Mouse (Mus musculus) cerebellum, adult 11-12 months (tissue): ENCODE data around the gene Slc30a9.

Experiments used
- DNase-seq: peaks from one replicate; pipeline ENCODE4 v3.0.0; 2022

Gene Slc30a9

DNA sequence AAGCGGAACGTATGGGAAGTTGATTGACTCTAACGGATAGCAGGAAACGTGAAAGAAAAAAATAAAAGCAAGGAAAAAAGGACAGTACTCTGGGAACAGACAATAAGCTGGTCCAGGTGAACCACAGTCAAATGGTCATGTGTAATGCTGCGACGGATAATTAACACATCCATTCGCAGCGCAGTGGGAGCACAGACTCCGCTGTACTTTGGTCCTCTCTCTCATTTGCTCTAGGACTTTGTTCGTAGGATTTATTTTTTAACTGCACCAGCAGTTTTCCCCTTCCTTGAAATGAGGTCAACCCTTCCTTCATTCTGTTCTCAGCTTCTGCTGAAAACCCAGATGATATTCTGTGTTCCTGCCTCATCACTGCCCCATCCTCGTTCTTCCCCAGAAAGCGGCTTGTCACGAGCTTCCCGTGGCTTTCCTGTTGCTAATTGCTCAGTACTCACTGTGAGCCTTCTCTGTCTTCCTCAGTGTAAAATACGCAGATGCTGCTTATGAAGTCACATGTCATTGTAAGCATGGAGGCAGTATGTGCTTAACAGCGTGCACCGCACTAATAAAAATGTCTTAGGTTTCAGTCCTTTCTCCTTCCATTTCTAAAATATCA lies 15.0 kb downstream of the Slc30a9 start:
- no peak for DNase-seq

DNA sequence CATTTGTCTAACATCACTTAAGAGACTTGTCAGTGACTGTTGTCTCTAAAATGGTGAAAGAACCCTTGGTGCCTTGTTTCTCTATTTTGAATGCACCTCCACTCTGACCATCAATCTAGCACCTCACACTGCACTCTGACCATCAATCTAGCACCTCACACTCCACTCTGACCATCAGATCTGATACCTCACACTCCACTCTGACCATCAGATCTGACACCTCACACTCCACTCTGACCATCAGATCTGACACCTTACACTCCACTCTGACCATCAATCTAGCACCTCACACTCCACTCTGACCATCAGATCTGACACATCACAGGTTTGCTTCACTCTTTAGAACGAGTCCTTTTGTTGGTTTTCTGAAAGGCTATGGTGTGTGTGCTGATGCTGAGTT lies 17.3 kb downstream of the Slc30a9 start:
- no peak for DNase-seq

GRCm38 (mm10) chr5:67340811-67341210 lies 34.1 kb downstream of the Slc30a9 start:
- DNase-seq, result no peak

DNA sequence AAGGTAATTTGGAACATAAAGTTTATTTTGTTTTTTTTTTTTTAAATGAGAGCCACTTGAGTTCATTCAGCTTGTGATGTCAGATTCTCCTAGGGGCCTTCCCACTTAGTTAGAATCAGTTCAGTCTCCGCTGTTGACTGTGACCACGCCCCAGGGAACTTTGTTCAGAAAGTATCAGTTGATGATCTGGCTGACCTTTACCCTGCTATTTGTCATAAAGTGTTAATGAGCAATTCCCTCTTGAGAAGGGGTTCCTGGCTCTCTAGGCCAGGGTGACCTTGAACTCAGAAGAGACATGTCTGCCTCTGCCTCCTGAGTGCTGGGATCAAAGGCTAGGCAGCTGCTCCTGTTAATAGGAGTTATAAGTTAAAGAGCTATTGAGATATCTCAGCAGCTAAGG lies 40.3 kb downstream of the Slc30a9 start:
- no peak for DNase-seq

DNA sequence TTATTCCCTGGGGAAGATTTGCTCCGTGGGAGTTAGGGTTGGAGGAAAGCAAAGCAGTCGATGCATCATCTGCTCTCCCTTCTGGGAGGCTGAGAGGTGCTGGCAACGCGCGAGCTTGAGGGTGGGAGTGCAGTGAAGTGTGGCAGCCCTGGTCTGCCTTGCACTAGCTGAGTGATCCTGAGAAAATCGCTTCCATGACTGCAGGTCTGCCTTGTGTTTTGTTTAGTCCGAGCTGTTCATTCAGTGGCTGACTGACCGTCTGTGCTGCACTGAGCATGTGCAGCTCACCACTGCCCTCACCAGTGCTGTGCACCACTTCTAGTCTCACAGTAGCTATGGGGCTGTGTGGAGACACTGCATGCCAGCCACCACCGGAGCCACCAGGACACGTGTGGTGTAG lies 42.2 kb downstream of the Slc30a9 start:
- no peak for DNase-seq

- no peak for DNase-seq
Observed at GRCm38 (mm10) chr5:67362316-67362715, 55.6 kb downstream of the Slc30a9 start.

DNA sequence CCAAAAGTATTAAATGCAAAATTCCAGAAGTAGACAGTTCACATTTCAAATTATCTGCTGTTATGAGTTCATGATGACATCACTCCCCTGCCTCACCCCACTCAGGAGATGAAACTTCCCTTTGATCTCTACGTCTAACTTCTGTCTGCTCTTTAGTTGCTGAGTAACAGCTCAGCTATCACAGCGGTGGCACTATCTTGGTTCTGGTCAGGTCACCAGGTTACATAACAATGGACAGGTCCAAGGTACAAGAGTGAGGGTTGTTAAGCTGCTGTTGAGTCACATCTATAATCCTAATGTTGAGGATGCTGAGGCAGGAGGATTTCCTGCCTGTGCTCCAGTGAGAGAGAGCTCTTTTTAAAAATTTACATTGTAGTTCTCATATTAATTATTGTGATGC lies 56.2 kb downstream of the Slc30a9 start:
- no peak for DNase-seq

DNA sequence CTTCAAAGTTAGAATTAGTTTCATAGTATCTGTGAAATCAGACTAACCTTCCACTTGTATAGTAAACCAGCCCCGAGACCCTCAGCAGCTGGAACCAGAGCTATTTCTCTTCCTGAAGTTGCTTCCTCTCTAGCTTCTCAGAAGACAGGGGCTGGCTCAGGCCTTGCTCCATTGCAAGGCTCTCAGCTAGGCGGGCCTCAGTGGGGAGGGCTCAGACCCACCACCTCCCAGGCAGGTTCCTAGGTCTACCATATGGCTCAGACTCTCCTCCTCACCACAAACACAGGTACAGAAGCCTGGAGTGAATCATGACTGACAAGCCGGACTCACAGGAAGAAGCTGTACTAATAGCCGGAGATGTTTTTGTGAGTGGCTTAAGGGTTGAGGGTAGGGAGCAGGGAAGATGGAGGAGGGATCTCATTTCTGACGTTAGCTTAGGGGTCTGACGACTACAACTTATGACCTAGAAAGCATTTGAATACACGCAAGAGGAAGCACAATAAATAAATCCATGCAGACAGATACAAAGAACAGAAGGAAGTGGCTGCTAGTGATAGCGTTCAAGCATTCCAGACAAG lies 70.4 kb downstream of the Slc30a9 start:
- DNase-seq, result no peak

GRCm38 (mm10) chr5:67381690-67382089 lies 74.9 kb downstream of the Slc30a9 start:
- no peak for DNase-seq

- no peak for DNase-seq
Observed at GRCm38 (mm10) chr5:67382556-67382955, 75.8 kb downstream of the Slc30a9 start.

GRCm38 (mm10) chr5:67393951-67394350 lies 87.2 kb downstream of the Slc30a9 start:
- DNase-seq, result no peak

DNA sequence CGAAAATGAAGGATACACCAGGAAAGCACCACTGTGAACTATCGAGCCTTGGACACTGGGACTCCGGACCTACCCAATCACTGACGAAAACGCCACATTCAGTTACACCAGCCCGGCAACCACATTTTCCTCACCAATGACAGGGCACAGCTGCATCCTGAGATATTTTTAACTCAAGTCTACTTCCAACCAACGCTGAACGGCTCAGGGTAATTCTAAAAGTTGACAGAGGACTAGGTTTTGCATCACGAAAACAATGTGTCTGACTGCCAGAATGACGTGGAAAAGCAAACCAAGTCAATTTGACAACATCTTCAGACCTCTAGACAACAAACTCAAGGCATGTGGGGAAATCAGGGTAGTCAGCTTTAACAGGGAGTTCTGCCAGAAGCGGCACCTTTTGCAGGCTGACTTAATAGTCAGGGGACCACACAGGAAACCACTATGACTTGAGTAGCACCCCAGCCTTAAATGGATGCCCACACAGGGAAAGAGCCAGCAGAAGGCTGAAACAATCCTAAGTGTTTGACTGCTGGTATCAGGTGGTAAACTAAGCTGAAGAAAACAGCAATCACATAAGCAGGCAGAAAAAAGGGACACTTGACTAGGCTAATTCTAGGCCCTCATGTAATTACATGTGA lies 88.6 kb downstream of the Slc30a9 start:
- no peak for DNase-seq

DNA sequence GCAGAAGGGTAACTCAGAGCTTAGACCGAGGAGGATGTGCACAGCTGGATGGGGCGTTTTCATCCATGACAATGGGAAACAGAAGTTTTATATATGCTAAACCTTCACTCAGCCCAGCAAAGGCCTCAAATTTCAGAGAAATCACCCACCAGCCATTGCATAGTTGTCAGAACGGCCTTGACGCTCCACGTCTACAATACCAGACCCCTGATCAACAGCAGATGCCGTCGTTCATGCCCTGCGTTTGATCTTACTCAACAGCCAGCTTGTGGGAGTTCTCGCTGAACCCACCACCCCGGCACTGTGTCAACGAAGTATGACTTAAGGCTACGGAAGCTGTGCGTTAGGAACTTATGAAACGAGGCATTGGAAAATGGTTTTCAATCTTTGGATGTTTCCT lies 90.4 kb downstream of the Slc30a9 start:
- DNase-seq, result no peak

GRCm38 (mm10) chr5:67399876-67400607 lies 93.3 kb downstream of the Slc30a9 start:
- no peak for DNase-seq

- no peak for DNase-seq
Observed at GRCm38 (mm10) chr5:67400608-67401480, 94.1 kb downstream of the Slc30a9 start.

DNA sequence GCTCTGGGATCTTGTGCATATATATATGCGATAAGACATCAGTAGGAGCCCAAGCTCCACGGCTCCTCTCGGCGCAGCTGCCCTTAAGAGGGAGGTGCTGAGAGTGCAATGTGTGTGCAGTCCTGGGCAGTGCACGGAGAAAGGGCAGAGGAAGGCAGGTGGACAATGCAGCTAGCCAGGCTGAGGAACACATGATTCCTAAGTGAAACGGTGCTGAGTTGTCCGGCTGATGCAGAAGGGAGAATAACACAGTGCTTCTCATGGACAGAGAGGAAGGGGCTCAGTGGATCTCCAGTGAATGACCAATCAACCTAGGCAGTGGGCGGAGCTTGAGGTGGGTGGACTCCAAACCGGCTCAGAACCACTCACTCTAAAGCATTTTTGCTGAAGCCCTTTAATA lies 94.9 kb downstream of the Slc30a9 start:
- no peak for DNase-seq

DNA sequence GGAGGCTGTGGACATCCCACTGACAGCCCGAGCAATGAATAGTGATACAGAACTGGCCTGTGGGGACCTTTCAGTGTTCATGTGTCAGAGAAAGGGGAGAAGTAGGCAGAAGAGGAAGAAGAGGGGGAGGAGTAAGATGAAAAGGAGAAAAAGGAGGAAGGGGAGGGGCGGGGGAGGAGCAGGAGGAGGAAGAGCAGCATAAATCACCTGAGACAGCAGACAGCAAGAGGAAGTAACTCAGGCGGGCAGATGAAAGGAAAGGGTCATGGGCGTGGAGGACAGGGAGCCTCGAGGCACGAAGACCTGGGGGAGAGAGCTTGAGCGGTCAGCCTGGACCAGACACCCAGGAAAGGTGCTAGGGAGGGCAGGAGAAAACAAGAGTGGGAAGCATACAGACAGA lies 97.6 kb downstream of the Slc30a9 start:
- DNase-seq, result no peak

- DNase-seq, result no peak
Observed at GRCm38 (mm10) chr5:67404919-67405318, 98.2 kb downstream of the Slc30a9 start.
